Mouse (Mus musculus): ENCODE measurements around the gene Tbc1d2b.

The Tbc1d2b gene

DNA sequence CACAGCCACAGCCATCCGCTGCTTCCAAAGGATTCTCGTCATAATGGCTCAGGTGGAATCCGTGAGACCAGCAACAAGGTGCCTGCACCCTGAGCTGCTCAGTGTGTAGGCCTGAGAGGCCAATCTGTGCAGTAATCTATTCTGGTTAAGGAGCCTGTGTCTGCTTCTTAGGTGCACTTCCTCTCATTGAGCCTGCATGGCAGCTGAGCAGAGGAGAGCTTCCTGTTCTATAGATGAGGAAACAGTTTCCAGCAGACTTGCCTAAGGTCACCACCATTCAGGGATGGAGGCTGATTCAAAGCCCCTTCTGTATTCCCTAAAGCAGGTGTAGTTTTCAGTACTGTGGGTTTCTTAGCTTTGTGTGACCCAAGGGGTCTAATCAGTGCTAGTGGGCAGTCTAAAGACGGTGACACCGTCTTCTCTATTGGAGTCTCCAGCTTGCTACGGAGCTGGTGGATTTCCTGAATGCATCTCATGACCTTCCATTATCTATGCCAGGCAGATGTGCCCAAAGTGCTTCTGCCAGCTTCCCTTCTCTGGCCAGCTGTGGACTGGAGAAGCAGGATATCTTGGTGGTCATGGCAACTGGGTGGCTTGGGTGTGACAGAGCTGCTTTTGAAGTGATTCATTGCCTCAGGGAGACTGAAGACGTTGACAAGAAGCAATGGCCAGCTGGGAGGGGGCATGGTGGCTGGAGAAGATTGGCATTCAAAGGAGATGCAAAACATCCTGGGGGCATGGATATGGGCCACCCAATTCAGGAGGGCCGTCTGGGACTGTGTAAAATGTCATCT, 97.9 kb downstream of the Tbc1d2b start:
- DNase-seq (ENCODE audit: low read depth, low spot score), result peak; percentile 64

DNA sequence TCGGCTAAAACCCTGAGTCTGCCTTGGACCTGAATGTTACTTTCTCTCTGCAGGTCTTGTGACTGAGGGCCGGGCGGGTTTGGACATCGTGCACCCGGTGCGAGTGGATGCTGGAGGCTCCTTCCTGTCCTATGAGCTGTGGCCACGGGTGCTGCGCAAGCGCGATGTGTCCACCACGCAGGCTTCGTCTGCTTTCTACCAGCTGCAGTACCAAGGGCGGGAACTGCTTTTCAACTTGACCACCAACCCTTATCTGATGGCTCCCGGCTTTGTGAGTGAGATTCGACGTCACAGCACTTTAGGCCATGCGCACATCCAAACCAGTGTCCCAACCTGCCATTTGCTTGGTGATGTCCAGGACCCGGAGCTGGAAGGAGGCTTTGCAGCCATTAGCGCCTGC, 99.2 kb downstream of the Tbc1d2b start:
- DNase-seq (ENCODE audit: low read depth, low spot score), result no peak

GRCm38 (mm10) chr9:90169965-90170364, 100.6 kb downstream of the Tbc1d2b start:
- no peak for DNase-seq (ENCODE audit: low read depth, low spot score)

GRCm38 (mm10) chr9:90166615-90167014, 104.0 kb downstream of the Tbc1d2b start:
- no peak for DNase-seq (ENCODE audit: low read depth, low spot score)

DNA sequence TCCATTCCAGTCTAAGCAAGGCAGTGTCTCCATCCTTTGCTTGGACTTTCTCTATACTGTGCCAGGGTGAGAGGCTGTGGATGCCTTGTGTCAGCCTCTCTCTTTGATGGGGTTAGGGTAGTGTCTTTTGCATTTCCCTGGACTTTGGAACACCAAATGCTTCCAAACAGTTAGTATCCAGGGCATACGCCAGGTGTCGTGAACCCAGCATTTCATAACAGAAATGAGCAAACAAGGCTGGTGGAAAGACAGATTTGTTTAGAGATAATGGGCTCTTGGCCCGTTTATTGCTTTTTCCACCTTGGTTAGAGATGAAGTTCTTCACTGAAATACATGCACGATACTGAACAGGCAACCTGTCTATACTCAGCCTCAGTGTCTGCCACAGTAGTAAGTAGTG, 105.0 kb downstream of the Tbc1d2b start:
- DNase-seq (ENCODE audit: low read depth, low spot score), result no peak

- DNase-seq (ENCODE audit: low read depth, low spot score), result peak; percentile 34
Measured at GRCm38 (mm10) chr9:90164670-90165453, 105.7 kb downstream of the Tbc1d2b start.

- DNase-seq (ENCODE audit: low read depth, low spot score), result no peak
Measured at GRCm38 (mm10) chr9:90163749-90164095, 106.9 kb downstream of the Tbc1d2b start.

DNA sequence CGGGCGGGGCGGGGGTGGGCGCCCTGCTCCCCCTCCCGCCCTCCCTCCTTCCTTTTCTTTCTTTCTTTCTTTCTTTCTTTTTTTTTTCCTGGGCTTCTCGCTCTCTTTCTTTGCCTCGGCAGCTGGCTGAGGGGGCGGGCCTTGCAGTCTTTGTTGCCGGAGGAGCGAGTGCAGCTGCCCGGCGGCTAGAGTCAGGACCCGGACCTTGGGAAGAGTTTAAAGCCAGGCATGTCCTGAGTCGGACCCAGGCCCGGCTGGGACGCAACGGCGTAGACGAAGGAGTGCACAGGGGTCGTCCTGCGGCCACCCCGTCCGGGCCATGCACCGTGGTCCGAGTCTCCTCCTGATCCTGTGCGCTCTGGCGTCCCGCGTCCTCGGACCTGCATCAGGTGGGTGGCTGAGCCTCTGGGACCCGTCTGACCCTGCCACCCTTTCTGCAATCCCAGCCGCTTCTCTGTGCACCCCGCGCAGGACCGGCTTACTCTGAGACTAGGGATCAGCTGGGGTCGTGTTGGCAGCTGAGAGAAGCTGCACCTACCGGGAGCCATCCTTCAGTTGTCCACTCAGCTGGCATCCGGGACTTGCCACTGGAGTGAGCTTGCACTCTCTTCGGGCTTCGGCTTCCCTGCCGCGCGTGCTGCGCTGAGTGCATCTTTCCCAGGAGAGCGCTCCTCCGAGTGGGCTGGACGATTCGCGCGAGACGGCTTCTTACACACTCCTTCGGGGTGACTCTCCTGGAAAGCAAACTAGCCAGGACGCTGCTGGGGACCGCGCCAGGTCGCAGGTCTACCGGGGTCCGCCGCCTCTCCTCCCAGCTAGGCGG, 107.5 kb downstream of the Tbc1d2b start, which contains the start of gene Adamts7:
Gene Adamts7, plus strand, starts transcription at position 144 of the 823 bp plus-strand sequence.
- DNase-seq (ENCODE audit: low read depth, low spot score), result peak; percentile 65

DNA sequence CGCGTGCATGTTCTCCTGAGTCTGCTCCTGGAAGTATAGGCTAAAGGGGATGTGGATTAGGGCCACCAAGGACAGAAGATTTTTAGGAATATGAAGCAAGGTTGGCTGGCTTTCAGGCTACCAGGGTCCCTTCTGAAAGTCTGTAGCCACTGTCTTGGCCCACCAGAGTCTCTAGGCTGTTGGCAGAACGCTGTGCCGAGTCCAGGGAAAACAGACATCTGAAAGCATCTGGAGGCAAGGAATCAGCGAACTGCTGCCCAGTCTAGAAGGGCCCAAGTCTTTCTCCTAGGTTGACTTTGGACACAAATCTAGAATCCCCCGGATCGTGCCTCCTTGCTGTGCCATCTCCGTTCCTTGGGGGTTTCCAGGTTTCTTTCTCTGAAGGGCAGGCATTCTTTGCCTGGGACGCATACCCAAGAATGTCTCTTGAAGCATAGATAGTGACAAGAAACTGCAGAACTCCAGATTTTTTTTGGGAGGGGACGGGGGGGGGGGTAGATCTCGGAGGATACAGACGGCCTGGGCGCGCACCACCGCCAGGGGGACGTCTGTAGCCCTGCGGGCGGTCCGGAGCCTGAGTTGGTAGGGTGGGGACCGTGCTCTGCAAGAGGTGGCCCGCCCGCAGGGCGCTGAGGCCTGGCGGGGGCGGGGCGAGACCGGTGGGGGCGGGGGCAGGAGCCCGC, 108.2 kb downstream of the Tbc1d2b start:
- peak; percentile 78 for DNase-seq (ENCODE audit: low read depth, low spot score)

Measured in 3T3-L1 (cell line).